Mouse (Mus musculus) bone marrow macrophage, adult 2 months (primary cell): ENCODE data around the gene Scgb3a1.

Experiments used
- CTCF ChIP-seq: IDR thresholded peaks from 2 replicates; pipeline ENCODE4 v1.5.1; 2012; ENCODE audit warnings: low read depth, mild to moderate bottlenecking, low read length, moderate library complexity
- POLR2A ChIP-seq: IDR thresholded peaks from 2 replicates; pipeline ENCODE4 v1.6.1; 2012; ENCODE audit warnings: mild to moderate bottlenecking, low read depth, low read length, borderline replicate concordance

DNA sequence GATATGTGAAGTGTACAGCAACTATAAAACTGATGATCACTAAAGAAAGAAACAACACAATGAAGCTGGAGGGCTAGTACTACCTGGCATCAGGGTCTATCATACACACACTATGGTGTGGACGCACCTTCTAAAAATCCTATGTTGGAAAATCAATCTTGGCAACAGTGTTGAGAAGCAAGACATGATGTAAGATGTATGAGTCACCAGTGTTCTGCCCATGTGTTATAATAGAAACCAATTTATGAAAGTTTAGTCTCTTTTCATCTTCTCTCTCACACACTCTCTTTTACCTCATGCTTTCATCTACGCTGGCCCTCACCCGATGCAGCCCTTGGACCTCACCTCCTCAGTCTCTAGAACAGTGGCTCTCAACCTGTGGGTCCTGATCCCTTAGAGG is 31.6 kb downstream of the Scgb3a1 start:
- TF ChIP-seq CTCF: no peak
- no peak for TF ChIP-seq POLR2A
